Mouse (Mus musculus) heart, postnatal 0 days (tissue): ENCODE measurements at regions not wholly inside any gene's neighbourhood (a gene's known extent, or its start where the extent isn't known, plus 50 kb on each side); places are given as distances from the start of the nearest gene placed in this dataset.

Experiments used
- ATAC-seq: fragments of 200-750 bp; cut with Nextera tagmentation; 2 replicates; pipeline ENCODE4 v1.8.0; 2017; ENCODE audit warnings: low read depth, moderate number of reproducible peaks, moderate library complexity; ENCODE audit not compliant: insufficient read depth
- DNase-seq: peaks from one replicate; pipeline ENCODE4 v3.0.0-alpha.2; 2016; ENCODE audit warnings: low spot score
- H3K27ac ChIP-seq: fragments of 300-500 bp; sonication (generic); 2 replicates; pipeline ENCODE4 v1.5.1; 2014; ENCODE audit warnings: low read depth, mild to moderate bottlenecking
- H3K27me3 ChIP-seq: fragments of 300-500 bp; sonication (generic); 2 replicates; pipeline ENCODE4 v1.6.1; 2014; ENCODE audit warnings: low read length, mixed read lengths; ENCODE audit not compliant: control insufficient read depth, insufficient read depth
- H3K36me3 ChIP-seq: fragments of 300-500 bp; sonication (generic); replicated peaks from 2 replicates; pipeline ENCODE4 v1.6.1; 2014; ENCODE audit warnings: low read length, mixed read lengths; ENCODE audit not compliant: control insufficient read depth, insufficient read depth
- H3K4me1 ChIP-seq: fragments of 300-500 bp; sonication (generic); 2 replicates; pipeline ENCODE4 v1.6.1; 2014; ENCODE audit warnings: antibody characterized with exemption; ENCODE audit not compliant: control insufficient read depth, insufficient read depth
- H3K4me2 ChIP-seq: fragments of 300-500 bp; sonication (generic); 2 replicates; pipeline ENCODE4 v1.6.1; 2014; ENCODE audit warnings: low read depth, mild to moderate bottlenecking, low read length, moderate library complexity
- H3K4me3 ChIP-seq: fragments of 300-500 bp; sonication (generic); 2 replicates; pipeline ENCODE4 v1.5.1; 2014; ENCODE audit warnings: low read depth, low read length
- H3K9ac ChIP-seq: fragments of 300-500 bp; sonication (generic); replicated peaks from 2 replicates; pipeline ENCODE4 v1.6.1; 2014; ENCODE audit warnings: low read depth, low read length, mixed read lengths
- H3K9me3 ChIP-seq: fragments of 300-500 bp; sonication (generic); replicated peaks from 2 replicates; pipeline ENCODE4 v1.6.1; 2016; ENCODE audit warnings: low read length; ENCODE audit not compliant: control insufficient read depth
- CTCF ChIP-seq: IDR thresholded peaks from 2 replicates; pipeline ENCODE4 v1.5.1; 2016; ENCODE audit warnings: antibody characterized with exemption, control low read depth, low read depth
- EP300 ChIP-seq: IDR thresholded peaks from 2 replicates; pipeline ENCODE4 v1.6.1; 2016; ENCODE audit warnings: antibody characterized with exemption, low read depth
- WGBS: fragments of 180-500 bp; shearing (Covaris S2); extraction: QIAGEN DNeasy Blood & Tissue Kit; methylation state at CpG from one replicate; pipeline ENCODE4 v1.1.7; 2014; 5-methylcytosine and 5-hydroxymethylcytosine counted together

DNA sequence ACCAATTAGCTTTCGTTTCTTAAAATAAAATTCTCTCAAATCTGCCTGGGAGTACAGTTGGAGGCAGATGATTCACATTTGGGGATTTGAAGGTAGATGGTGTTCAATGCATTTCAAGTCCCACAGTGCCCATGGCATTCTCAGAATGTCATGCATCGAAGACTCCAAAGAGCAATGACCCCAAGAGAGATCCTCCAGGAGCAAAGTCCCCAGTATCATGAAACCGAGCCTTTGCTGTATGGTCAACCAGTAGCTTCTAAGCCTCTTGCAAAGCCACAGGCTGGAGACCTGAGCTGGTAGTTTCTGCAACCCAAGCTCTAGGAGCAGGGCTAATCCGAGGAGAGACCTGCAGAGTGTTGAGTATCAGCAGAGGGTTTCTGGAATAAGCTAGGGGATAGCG, 477.1 kb downstream of the Glrx3 start:
- ATAC-seq (no peak), DNase-seq (no peak)
- Histone ChIP-seq H3K9me3 (no peaks in the 10 kb centered on the region), H3K9ac (no peak overlapping the region), H3K4me2 (no peak overlapping the region), H3K27ac (no peak overlapping the region), H3K36me3 (no peaks in the 10 kb centered on the region), H3K27me3 (no peaks in the 10 kb centered on the region), H3K4me1 (no peaks in the 10 kb centered on the region), H3K4me3 (no peak overlapping the region)
- TF ChIP-seq EP300: no peak
- TF ChIP-seq CTCF: no peak
- WGBS: 69% methylated on average over 5 of the region's 5 CpGs

DNA sequence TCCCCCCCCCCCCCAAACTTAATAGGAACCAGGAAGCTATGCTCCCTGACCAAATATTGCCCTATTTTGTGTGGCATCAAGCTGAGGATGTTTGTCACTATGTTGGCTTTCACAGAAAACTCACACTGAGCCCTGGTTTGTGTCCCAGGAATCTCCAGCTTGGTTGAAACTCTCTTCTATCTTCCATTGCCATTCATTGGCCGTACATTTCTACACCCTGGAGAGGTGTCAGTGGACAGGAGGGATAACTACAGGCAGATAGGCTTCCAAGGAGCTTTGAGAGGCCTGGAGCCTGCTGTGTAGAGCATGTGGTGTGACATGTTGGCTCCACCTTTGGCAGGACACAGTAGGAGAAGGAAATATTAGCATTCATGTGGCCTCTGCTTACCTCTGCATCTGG, 478.9 kb downstream of the Glrx3 start:
- TF ChIP-seq EP300: no peak
- TF ChIP-seq CTCF: no peak

DNA sequence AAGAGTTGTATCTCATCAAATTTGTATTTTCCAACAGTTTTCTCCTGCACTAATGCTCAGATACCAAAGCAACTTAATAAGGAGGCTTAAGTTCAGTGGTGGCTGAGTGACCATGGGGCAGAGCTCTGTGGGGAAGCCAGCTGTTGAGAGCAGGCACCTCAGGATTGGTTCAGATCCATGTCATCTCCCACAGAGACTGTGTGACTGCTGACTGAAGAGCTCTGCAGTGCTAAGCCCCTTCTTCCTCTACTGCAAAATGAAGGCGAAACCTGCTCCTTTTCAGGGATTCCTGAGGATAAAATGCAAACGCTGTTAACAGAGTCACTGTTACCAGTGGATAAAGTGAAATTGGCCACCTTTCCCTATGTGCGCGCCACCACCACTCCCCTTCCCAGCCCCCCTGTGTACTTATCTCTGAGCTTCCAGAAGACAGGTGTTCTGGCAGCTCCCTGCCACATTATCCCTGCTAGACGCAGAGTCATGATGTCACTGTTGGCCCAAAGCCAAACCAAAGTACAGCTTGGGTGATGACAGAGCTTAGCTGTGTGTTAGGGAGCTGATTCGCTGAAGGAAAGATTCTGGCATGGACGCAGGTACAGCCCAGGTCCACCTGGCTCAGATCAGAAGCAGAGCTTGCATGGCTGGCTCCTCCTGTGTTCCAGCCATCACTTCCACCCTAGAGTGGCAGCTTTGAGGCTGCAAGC, 472.9 kb downstream of the Tcerg1l start:
- no peak for DNase-seq
- Histone ChIP-seq H3K4me2 (peak overlapping the region; percentile 28), H3K4me1 (peaks cover 5% of the 10 kb centered on the region; the same call in 1 of the 2 replicates), H3K4me3 (no peak overlapping the region), H3K36me3 (no peaks in the 10 kb centered on the region), H3K9ac (no peak overlapping the region), H3K27me3 (no peaks in the 10 kb centered on the region), H3K9me3 (no peaks in the 10 kb centered on the region), H3K27ac (no peak overlapping the region)
- 26% methylated on average over 7 of the region's 7 CpGs for WGBS
- 0 out of 2 replicates have a peak, but pooled peaks have one; percentile 30 for ATAC-seq
- TF ChIP-seq CTCF (no peak), EP300 (no peak)

More for the DNA sequence above, 478.9 kb downstream of the Glrx3 start:
- 41% methylated on average over 1 of the region's 1 CpGs for WGBS
- no peak overlapping the region for H3K9ac ChIP-seq
- H3K27me3 ChIP-seq: no peaks in the 10 kb centered on the region
- H3K36me3 ChIP-seq: no peaks in the 10 kb centered on the region
- H3K4me1 ChIP-seq: no peaks in the 10 kb centered on the region
- H3K4me3 ChIP-seq: no peak overlapping the region
- no peak overlapping the region for H3K4me2 ChIP-seq
- no peak overlapping the region for H3K27ac ChIP-seq
- DNase-seq (no peak), ATAC-seq (no peak)
- no peaks in the 10 kb centered on the region for H3K9me3 ChIP-seq

DNA sequence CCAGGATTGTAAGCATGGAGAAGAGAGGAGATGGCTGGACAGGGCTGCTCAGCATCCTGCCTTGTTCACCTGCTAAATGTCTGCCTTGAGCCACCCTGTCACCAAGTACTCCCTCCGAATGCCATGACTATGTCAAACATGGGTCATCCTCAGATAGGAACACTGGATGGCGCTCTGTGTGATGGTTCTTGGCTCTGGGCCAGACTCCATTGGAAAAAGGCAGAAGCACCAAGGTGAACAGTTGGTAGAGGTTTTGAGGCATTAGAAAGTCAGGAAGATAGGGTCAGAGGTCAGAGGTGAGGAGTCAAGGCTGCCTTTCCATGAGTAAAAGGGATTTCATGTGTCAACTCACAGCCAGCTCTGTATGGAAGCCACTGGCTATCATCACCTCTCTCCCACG, 471.9 kb downstream of the Tcerg1l start:
- ATAC-seq (no peak), DNase-seq (no peak)
- H3K4me2 ChIP-seq: no peak overlapping the region
- no peaks in the 10 kb centered on the region for H3K9me3 ChIP-seq
- no peak overlapping the region for H3K27ac ChIP-seq
- H3K4me1 ChIP-seq: peaks cover 5% of the 10 kb centered on the region; the same call in 1 of the 2 replicates
- 36% methylated on average over 3 of the region's 3 CpGs for WGBS
- 0 out of 2 replicates have a peak, but pooled peaks cover under 1% of the 10 kb centered on the region for H3K27me3 ChIP-seq
- TF ChIP-seq EP300 (no peak), CTCF (no peak)
- no peaks in the 10 kb centered on the region for H3K36me3 ChIP-seq
- no peak overlapping the region for H3K4me3 ChIP-seq
- no peak overlapping the region for H3K9ac ChIP-seq

DNA sequence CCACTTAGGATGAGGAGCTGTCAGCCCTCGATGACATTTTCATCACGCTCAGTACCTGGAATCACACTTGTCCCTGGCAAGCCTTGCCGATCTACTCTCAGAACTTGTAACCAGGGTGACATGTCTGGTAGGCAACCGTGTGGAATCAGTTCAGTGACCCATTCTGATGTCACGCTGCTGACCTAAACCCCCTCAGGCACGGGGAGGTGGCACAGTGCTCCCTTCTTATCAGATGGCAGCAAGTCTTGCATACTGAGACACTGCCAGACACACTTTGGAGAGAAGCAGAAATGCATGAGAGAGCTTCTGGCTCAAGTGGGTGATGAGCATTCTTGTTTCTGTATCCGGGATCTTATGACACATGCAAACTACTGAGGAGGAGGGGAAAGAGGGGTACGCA, 470.2 kb downstream of the Tcerg1l start:
- peaks cover 5% of the 10 kb centered on the region; the same call in 1 of the 2 replicates for H3K4me1 ChIP-seq
- DNase-seq (no peak), ATAC-seq (no peak)
- no peaks in the 10 kb centered on the region for H3K9me3 ChIP-seq
- H3K27me3 ChIP-seq: 0 out of 2 replicates have a peak, but pooled peaks cover 3% of the 10 kb centered on the region
- TF ChIP-seq EP300: no peak
- no peak for TF ChIP-seq CTCF
- H3K4me3 ChIP-seq: no peak overlapping the region
- 36% methylated on average over 8 of the region's 8 CpGs for WGBS
- H3K27ac ChIP-seq: no peak overlapping the region
- H3K9ac ChIP-seq: no peak overlapping the region
- no peaks in the 10 kb centered on the region for H3K36me3 ChIP-seq
- no peak overlapping the region for H3K4me2 ChIP-seq

DNA sequence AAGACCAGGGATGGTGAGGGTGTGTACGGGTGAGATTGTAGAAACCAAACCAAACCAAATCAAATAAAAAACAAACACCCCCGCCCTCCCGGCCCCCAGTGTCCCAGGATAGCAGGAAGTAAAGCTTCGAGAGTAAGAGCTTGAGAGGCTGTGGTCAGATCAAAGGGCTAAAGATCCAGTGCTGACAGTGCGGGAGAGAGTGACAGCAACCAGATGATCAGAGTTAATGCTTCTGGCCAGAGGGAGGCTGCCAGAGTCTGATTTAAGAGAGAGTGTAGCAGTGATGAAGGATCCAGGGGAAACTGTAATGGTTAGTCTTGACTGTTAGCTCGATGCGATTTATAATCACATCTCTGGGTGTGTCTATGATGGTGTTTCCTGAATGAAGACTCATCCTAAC, 467.3 kb downstream of the Tcerg1l start:
- DNase-seq: no peak
- 0 out of 2 replicates have a peak, but pooled peaks cover 3% of the 10 kb centered on the region for H3K27me3 ChIP-seq
- ATAC-seq: no peak

More for the DNA sequence above, 467.3 kb downstream of the Tcerg1l start:
- TF ChIP-seq EP300 (no peak), CTCF (no peak)
- 3% methylated on average over 7 of the region's 7 CpGs for WGBS
- H3K4me1 ChIP-seq: no peaks in the 10 kb centered on the region
- no peak overlapping the region for H3K4me3 ChIP-seq
- H3K36me3 ChIP-seq: no peaks in the 10 kb centered on the region
- H3K9me3 ChIP-seq: no peaks in the 10 kb centered on the region
- no peak overlapping the region for H3K9ac ChIP-seq
- H3K4me2 ChIP-seq: no peak overlapping the region
- H3K27ac ChIP-seq: no peak overlapping the region
